11 mouse cellular contexts compared by ENCODE assay signal in the genomic region with DNA sequence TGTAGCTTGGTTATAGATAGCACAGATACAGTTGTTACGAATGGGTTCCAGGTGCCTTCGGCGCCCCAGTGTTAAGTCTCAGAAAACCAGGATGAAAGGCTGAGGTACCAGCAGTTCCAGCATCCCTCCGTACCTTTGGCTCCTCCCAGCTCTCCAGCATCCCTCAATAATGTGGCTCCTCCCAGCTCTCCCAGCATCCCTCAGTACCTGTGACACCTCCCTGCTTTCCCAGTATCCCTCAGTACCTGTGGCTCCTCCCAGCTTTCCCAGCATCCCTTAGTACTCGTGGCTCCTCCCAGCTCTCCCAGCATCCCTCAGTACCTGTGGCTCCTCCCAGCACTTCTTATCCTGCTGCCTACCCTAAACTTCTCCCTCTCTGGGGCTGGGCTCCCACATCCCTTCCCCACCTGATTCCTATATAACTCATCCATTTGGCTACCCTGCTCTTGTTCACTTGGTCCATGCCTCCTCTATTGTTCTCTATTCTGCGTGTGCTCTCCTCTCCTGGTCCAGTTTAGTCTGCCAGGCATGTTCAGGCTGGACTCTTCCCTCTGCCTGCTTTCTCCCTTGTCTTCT.
"Had no signal": no experiment of that assay in that cellular context is flagged by ENCODE, and none has a peak within 500 bp of the region (broad histone marks: within the 10 kb centered on the region; RNA-seq: fewer than 3 reads in every experiment).

No protein-coding gene starts in this region.

- H3K4me2 ChIP-seq: liver, embryonic 11.5 days; liver, embryonic 15.5 days; midbrain, embryonic 13.5 days; stomach, embryonic 15.5 days had no signal

- H3K4me3 ChIP-seq: limb, embryonic 10.5 days; liver, embryonic 15.5 days; midbrain, embryonic 13.5 days; stomach, embryonic 15.5 days had no signal

- DNase-seq: kidney, postnatal 14 days; lung, adult 2 months; lung, postnatal 36 days; right cerebral cortex, postnatal 14 days; thymus, postnatal 4 days had no signal

- ATAC-seq: lung, postnatal 0 days; midbrain, embryonic 13.5 days had no signal

- H3K9ac ChIP-seq: liver, embryonic 15.5 days; midbrain, embryonic 13.5 days; stomach, embryonic 15.5 days had no signal

- H3K4me1 ChIP-seq: liver, embryonic 15.5 days; stomach, embryonic 15.5 days had no signal

- H3K27ac ChIP-seq: limb, embryonic 10.5 days; liver, embryonic 15.5 days; stomach, embryonic 15.5 days had no signal

- H3K9me3 ChIP-seq: limb, embryonic 10.5 days; liver, embryonic 15.5 days; midbrain, embryonic 13.5 days; stomach, embryonic 15.5 days had no signal

- H3K27me3 ChIP-seq: liver, embryonic 15.5 days; stomach, embryonic 15.5 days had no signal

- H3K36me3 ChIP-seq: limb, embryonic 10.5 days; liver, embryonic 15.5 days; midbrain, embryonic 13.5 days; stomach, embryonic 15.5 days had no signal
